Mouse (Mus musculus) urinary bladder, adult 18-20 months (tissue): ENCODE measurements at regions not wholly inside any gene's neighbourhood (a gene's known extent, or its start where the extent isn't known, plus 50 kb on each side); places are given as distances from the start of the nearest gene placed in this dataset.
A peak's percentile ranks its signal among the peaks of the same experiment; 100 is the strongest.

ENCODE experiments used
- DNase-seq, 2 experiments: peaks; one replicate each; pipeline ENCODE4 v3.0.0; 2022; ENCODE audit warnings: low spot score in 2 of 2, mixed read lengths in 2 of 2

- no peak for DNase-seq
Measured at GRCm38 (mm10) chr15:36719241-36719640, 288.3 kb downstream of the Zfp706 start.

DNA sequence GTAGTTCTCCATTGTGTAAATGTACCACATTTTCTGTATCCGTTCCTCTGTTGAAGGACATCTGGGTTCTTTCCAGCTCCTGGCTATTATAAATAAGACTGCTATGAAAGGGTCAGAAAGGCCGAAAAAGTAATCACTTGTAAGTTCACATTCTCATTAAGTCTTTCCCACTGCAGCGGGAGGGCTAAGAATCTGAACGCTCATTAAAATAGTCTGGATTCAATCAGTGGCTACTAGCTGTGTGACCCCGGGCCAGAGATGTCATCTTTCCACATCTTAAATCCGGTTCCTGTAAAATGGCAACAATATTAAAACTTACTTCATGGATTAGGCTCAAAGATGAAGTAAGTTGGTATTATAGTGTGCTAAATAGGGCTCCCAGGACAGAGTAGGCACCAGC, 289.7 kb downstream of the Zfp706 start:
- no peak for DNase-seq

DNA sequence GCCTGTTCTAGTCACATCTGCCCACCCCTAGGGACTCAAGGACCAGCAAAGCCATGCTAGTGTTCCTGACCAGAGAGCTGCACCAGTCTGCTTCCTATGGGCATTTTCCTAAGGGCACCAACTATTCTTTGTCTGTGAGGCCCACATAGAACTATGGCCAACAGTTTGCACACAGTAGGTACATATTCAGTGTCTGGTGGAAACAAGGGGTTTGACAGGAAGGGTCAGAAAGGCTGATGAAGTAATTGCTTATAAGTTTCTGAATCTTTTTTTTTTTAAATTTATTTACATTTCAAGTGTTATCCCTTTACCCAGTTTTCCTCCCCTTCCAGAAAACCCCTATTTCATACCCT, 290.9 kb downstream of the Zfp706 start:
- no peak for DNase-seq

GRCm38 (mm10) chr15:36715745-36716685, 291.6 kb downstream of the Zfp706 start:
- peak; percentile 41 to 42 for DNase-seq

DNA sequence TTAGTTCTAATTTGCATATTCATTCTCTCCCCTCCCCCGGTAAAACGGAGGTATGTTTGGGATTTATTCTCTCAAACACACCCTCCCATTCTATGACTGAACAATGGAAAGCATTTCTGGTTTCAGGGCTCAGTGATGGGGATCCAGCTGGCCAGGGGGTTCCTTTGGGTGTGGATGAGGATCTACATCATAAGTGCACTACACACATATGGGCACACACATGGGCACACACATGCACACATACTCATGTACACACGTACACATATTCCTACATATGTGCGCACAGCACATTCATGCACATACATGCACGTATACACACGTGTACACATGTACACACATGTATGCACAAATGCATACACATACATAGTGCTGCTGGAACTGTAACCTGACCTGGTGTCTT, 292.4 kb downstream of the Zfp706 start:
- DNase-seq = no peak

DNA sequence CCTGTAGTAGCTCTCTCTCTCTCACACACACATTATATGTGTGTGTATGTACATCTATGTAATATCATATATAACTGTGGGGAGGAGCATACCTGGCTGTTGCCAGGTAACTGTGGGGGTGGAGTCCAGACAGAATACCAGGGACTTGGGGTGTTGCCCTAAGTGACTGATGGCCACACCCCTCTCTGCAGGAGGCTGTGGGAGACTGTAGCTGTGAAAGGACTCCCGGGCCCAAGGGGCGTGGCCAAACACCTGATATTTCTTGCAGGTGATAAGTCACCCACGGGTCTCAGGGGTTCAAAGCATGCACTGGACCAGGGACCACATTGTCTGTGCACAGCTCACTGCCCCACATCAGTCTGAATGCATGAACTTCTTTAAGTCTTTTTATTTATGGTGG, 297.8 kb downstream of the Zfp706 start:
- no peak for DNase-seq

- DNase-seq = peak; percentile 53 to 75
Measured at GRCm38 (mm10) chr15:36708471-36708870, 299.1 kb downstream of the Zfp706 start.

DNA sequence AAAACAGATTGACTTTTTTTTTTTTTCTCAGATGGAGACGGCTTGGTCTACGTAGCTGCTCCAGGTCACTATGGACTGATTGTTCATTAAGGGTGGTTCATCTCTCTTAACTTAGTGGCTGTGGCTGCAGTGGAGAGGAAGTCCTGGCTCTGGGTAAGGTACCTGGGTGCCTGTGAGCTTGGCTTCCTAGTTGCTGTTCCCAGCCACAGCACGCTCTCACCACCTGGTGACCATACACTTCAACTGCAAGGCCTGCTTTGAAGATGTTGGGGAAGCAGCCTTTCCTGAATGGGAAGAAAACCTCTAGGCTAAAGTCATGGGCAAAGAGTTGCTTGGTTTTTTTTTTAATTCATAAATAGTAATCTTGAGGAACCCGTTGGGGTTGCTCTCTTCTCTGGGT, 301.6 kb downstream of the Zfp706 start:
- peak in 1 of 2 experiments; percentile 50 for DNase-seq

DNA sequence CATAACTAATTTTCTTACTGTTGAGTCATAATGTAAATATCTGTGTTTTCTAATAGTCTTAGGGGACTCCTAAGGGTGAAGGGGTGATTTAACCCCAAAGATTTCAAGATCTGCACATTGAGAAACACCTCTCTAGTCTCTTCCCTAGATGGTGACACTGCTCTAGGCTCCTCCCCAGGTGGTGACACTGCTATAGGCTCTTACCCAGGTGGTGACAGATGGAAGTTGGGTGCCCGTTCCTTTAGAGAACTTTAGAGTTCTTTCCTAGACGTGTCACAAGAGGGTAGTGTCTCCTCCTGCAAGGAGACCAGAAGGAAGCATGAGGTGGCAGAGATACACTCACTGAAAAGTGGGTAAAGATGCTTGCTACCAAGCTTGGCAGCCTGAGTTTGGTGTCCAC, 302.2 kb downstream of the Zfp706 start:
- no peak for DNase-seq

DNA sequence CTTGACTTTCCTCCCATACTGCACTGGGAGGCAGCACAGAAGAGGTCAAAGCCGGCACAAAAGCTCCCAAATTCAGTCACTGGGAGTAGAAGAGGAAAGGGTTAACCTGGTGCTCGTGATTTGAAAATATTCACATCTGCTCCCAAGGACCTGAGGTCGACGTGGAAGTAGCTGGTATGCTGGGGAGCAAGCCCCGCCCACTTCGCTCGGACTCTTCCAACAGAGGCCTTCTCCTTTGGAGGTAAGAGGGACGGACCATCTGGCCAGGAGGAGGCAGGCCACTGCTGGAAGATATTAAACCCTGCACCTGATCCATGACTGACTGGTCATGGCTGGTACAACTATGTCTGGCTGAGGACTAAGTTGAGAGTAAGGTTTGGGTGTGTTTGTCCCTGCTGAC, 305.7 kb downstream of the Zfp706 start:
- DNase-seq = no peak

GRCm38 (mm10) chr15:36700196-36700595, 307.4 kb downstream of the Zfp706 start:
- DNase-seq = peak in 1 of 2 experiments; percentile 51

DNA sequence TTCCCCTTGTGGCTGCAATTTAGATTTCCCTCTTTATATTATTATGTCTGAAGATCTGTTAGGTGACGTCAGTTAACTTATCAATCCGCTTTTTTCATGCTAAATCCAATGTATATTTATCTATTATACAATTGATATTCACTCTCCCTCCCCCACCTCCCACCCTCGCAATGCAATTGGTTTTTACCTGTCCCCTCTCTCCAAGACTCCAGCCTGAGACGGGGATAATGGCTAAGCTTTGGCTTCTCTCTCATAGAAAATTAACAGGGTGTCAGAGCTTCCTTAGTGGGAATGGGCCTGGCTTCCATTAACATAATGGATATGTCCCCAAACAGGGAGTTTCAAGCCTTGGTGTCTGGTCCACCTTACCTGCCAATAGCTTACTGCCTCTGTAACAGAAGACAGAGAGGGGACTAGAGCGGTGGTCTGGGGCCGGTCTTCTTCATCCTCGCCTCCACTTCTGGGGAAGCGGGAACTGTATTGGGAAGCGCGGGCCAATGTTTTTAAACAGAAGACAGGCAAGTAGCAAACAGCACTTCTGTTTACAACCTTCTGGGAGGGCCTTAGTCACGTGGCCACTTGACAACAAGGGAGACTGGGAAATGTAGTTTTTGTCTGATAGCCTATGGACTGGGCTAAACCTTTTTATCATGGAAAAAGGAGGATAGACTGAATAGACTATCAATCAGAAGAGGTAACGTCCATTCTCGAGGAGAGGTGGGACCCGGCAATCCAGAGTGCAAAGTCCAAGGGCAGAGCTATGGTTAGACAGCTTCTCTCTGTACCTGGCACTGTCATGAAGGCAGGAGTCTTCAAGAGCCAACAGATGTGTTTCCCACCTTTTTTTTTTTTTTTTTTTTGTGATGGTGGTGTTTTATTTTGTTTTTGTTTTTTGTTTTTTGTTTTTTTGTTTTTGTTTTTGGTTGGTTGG, 312.1 kb downstream of the Zfp706 start:
- DNase-seq = peak in 1 of 2 experiments; percentile 34

- DNase-seq = no peak
Measured at GRCm38 (mm10) chr15:36691002-36691652, 316.4 kb downstream of the Zfp706 start.

DNA sequence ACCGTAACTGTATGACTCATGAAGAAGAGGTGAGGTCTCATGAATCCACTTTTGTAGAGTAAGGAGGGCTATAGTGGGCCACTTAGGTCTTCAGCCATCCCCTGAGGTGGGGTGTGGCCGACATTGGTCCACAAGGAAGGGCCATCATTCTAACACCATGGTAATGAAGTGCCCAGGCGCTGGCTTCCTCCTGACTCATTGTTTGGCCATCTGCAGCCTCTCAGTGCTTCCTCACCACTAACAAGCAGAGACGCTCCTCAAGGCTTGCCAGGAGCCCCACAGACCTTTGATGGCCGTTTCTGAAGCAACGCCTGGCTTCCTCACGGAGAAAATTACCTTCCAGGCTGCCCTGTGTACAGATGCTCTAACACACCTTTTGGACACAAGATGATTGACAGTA, 317.7 kb downstream of the Zfp706 start:
- no peak for DNase-seq

DNA sequence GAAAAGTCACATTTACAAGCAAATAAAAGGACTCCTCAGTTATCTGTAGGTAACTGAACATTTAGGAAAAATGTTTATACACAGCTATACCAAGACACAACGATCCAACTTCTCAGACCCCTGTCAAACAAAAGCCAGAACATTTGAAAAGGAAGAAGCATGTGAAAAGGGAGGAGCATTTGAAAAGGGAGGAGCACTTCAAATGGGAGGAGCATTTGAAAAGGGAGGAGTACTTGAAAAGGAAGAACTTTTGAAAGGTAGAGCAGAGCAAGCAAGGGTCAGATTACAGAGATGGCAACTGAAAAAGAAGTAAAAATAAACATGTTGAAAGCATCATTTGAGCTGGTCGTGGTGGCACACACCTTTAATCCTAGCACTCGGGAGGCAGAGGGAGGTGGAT, 318.3 kb downstream of the Zfp706 start:
- no peak for DNase-seq

- DNase-seq = peak; percentile 33 to 39
Measured at GRCm38 (mm10) chr15:36688051-36688754, 319.4 kb downstream of the Zfp706 start.

GRCm38 (mm10) chr15:36684684-36685083, 322.9 kb downstream of the Zfp706 start:
- DNase-seq = no peak

GRCm38 (mm10) chr15:36682832-36683231, 324.7 kb downstream of the Zfp706 start:
- DNase-seq = no peak

DNA sequence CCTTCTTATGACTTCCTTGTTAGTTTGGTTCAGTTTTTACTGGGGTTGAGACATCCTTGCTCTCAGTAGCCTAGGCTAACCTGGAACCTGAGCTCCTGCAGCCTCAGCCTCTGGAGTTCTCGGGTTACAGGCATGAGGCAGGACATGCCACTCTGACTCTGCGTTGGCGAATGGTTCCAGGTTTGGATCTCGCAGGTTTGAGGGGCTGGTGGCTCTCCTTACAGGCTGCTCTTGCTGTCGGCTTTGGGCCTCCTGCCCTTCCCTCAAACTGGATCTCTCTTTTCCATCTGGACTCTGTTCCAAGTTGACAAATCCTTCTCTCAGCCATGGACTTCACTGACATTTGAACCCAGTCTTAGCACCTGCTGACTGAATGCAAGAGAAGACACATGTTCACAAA, 325.4 kb downstream of the Zfp706 start:
- DNase-seq = no peak

- no peak for DNase-seq
Measured at GRCm38 (mm10) chr15:36680361-36681140, 327.0 kb downstream of the Zfp706 start.

- no peak for DNase-seq
Measured at GRCm38 (mm10) chr15:36679577-36679976, 328.0 kb downstream of the Zfp706 start.
